Mouse (Mus musculus): ENCODE measurements around the gene Usp19. TPM values are rescaled to one million over a fixed set of nuclear protein-coding genes. Genes with fewer than 3 reads are reported as not detected.

The Usp19 gene
- polyA plus RNA-seq, 1 experiment, result 511 TPM

DNA sequence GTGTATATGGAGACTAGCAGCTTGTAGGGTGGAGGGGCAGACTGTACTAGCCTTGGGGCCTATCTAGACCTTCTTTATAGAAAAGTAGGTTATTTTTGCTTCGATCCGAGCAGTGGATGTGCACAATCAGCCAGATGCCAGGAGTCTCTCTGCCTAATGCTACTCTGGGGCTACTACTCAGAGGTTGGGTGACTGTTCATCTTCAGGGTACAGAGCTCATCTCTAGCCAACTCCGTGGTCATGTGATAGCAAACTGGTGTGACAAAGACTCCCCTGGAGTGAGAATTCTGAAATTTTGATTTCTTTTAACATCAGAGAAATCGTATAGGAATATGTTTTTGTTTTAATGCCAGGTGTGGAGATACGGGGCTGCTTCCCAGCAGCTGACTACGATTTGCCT, 37.5 kb upstream of the Usp19 start:
- Histone ChIP-seq H3K4me3 (ENCODE audit: insufficient read depth, low read depth, low read length) (peak overlapping the region; percentile 70), H3K27ac (ENCODE audit: insufficient read depth, low read depth, low read length) (peak overlapping the region; percentile 93), H3K4me1 (ENCODE audit: control insufficient read depth, insufficient read depth, low read length) (peaks cover 38% of the 10 kb centered on the region)
- whole genome bisulfite sequencing, result 15% methylated on average over 6 of the region's 6 CpGs
- TF ChIP-seq CTCF (IDR thresholded peaks at IDR 0.05; ENCODE audit: insufficient read depth, low read depth, low read length), result no peak; the same call in 1 of the 2 replicates

- WGBS, result 15% methylated on average over 4 of the region's 4 CpGs
- Histone ChIP-seq H3K4me1 (ENCODE audit: control insufficient read depth, insufficient read depth, low read length) (peaks cover 34% of the 10 kb centered on the region), H3K4me3 (ENCODE audit: insufficient read depth, low read depth, low read length) (no peak overlapping the region), H3K27ac (ENCODE audit: insufficient read depth, low read depth, low read length) (peak overlapping the region; percentile 93)
- TF ChIP-seq CTCF (IDR thresholded peaks at IDR 0.05; ENCODE audit: insufficient read depth, low read depth, low read length) (no peak), POLR2A (IDR thresholded peaks at IDR 0.05; ENCODE audit: insufficient read depth, low read depth, low read length) (no peak)
Observed at GRCm38 (mm10) chr9:108453458-108453857, 36.9 kb upstream of the Usp19 start.

DNA sequence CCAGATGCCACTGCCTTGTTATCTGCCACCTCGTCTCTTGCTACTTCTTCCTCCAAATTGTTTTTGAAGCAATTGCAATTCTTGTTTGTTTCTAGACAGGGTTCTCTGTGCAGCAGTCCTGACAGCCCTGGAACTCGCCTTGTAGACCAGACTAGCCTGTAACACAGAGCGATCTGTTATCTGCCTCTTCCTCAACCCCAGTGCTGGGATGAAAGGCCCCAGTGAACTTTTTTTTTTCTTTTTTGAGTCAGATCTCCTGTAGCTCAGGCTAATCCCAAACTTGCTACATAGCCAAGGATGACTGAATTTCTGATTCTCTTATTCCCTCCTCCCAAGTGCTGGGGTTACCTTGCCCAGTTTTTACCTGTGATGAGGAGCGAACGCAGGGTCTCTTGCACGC, 36.0 kb upstream of the Usp19 start:
- Histone ChIP-seq H3K4me1 (ENCODE audit: control insufficient read depth, insufficient read depth, low read length) (peaks cover 24% of the 10 kb centered on the region), H3K27ac (ENCODE audit: insufficient read depth, low read depth, low read length) (0 out of 2 replicates have a peak overlapping the region, but pooled peaks have one; percentile 93), H3K4me3 (ENCODE audit: insufficient read depth, low read depth, low read length) (no peak overlapping the region)
- TF ChIP-seq CTCF (IDR thresholded peaks at IDR 0.05; ENCODE audit: insufficient read depth, low read depth, low read length), result no peak
- TF ChIP-seq POLR2A (IDR thresholded peaks at IDR 0.05; ENCODE audit: insufficient read depth, low read depth, low read length), result no peak
- WGBS, result 87% methylated on average over 6 of the region's 6 CpGs

DNA sequence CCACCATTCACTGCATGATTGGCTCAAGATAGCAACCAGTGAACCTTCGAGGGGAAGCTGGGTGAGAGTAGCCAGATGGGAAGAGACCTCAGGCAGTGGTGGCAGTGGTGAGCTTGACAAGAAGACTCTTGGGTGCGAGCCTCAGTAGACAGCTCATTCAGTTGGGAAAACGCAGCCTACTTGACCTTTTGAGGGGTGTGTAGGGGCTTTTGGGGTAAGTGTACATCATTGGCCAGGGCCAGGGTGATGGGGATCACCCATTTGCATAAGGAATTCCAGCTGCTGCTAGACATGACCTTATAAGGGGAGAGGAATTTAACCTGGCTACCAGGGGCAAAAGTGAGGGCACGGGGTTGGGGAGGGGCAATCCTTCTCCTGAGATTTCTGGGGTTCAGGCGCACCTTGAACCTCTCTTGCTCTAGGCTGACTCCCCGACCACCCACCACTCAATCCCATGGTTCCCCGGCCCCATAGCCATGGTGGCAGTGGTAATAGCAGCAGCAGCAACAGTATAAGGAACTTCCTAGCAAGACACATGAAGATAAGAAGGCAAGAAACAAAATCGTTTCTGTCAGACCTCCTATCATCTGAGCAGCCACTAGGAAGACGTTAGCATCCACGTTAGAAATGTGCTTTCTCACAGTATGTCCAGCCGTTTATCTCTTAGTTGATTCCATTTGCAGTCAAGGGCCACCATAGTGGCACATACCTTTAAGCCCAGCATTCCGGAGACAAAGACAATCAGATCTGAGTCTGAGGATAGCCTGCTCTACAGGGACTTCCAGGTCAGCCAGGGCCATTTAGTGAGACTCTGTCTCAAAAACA, 34.4 kb upstream of the Usp19 start:
- no peak overlapping the region for H3K4me3 ChIP-seq (ENCODE audit: insufficient read depth, low read depth, low read length)
- WGBS, result 86% methylated on average over 12 of the region's 12 CpGs
- peaks cover 9% of the 10 kb centered on the region for H3K4me1 ChIP-seq (ENCODE audit: control insufficient read depth, insufficient read depth, low read length)
- H3K27ac ChIP-seq (ENCODE audit: insufficient read depth, low read depth, low read length), result no peak overlapping the region
- TF ChIP-seq POLR2A (IDR thresholded peaks at IDR 0.05; ENCODE audit: insufficient read depth, low read depth, low read length) (no peak), CTCF (IDR thresholded peaks at IDR 0.05; ENCODE audit: insufficient read depth, low read depth, low read length) (no peak)

DNA sequence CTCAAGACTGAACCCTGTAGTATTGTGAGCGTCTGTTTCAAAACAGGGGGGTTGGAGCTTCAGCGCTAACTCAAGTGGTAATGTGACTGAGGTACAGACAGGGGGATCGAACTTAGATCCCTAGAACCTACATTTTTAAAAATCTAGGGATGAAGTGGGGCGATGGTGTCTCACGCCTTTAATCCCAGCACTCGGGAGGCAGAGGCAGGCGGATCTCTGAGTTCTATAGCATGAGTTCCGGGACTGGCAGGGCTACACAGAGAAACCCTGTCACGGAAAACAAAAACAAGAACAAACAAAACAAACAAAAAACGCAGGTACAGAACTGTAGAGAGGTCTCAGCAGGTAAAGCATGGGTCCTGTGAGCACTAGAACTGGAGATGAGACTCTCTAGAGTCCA, 33.4 kb upstream of the Usp19 start:
- TF ChIP-seq POLR2A (IDR thresholded peaks at IDR 0.05; ENCODE audit: insufficient read depth, low read depth, low read length), result no peak
- TF ChIP-seq CTCF (IDR thresholded peaks at IDR 0.05; ENCODE audit: insufficient read depth, low read depth, low read length), result no peak
- 92% methylated on average over 10 of the region's 10 CpGs for WGBS
- Histone ChIP-seq H3K4me3 (ENCODE audit: insufficient read depth, low read depth, low read length) (no peak overlapping the region), H3K4me1 (ENCODE audit: control insufficient read depth, insufficient read depth, low read length) (peaks cover 10% of the 10 kb centered on the region), H3K27ac (ENCODE audit: insufficient read depth, low read depth, low read length) (no peak overlapping the region)

- 97% methylated on average over 1 of the region's 1 CpGs for WGBS
Observed at GRCm38 (mm10) chr9:108459939-108460318, 30.5 kb upstream of the Usp19 start.

DNA sequence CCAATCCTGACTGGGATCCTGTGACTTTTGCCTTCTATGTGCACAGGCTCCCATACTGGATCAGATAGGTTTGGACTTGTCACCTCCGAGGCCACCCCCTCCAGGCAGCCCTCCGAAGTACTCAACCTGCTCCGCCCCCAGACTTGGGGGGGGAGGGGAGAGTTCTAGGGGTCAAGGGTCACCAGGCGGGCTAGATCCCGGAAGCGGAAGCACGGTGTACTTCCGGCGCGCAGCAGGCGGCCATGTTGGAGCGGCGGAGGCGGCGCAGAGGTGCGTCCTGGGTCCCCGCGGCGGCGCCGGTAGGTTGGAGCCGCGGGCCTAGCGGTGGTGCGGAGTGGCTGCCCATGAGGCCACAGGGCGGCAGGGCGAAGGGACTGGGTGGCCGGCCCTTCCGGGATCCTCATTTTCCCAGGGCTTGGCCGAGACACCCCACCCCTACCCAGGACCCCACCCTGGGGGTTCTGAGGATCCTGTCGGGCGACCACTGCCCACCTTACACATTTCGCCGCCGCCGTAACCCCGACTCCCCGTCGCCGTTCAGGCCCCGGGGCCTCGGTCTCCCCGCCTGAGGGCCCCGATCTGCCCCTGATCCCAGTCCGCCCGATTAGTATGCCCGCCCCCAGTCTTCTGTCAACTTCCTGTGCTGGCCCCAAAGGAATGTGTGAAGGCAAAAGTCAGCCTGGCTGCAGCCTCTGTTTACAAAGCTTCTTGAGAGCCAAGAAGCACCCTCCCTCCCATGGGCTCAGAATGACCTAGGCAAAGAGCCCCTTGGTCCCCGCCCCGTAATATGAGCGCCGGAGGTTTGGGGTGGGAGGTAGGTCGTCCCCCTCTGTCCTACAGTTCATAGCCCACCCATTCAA, 29.9 kb upstream of the Usp19 start, which contains the start of gene Ccdc71:
TSS of gene Ccdc71 (plus strand) at position 209 of the 860 bp plus-strand sequence.
- WGBS, result 1% methylated on average over 52 of the region's 52 CpGs
- Histone ChIP-seq H3K27ac (ENCODE audit: insufficient read depth, low read depth, low read length) (no peak within 1 kb of the TSS), H3K4me3 (ENCODE audit: insufficient read depth, low read depth, low read length) (peak within 1 kb of the TSS; percentile 84), H3K4me1 (ENCODE audit: control insufficient read depth, insufficient read depth, low read length) (peaks cover 11% of the 10 kb centered on the region)
- TF ChIP-seq CTCF (IDR thresholded peaks at IDR 0.05; ENCODE audit: insufficient read depth, low read depth, low read length) (no peak), POLR2A (IDR thresholded peaks at IDR 0.05; ENCODE audit: insufficient read depth, low read depth, low read length) (peak; percentile 37; the same call in 1 of the 2 replicates)

More at GRCm38 (mm10) chr9:108459939-108460318, 30.5 kb upstream of the Usp19 start:
- no peak overlapping the region for H3K27ac ChIP-seq (ENCODE audit: insufficient read depth, low read depth, low read length)
- peaks cover 11% of the 10 kb centered on the region for H3K4me1 ChIP-seq (ENCODE audit: control insufficient read depth, insufficient read depth, low read length)
- peak overlapping the region; percentile 84 for H3K4me3 ChIP-seq (ENCODE audit: insufficient read depth, low read depth, low read length)
- TF ChIP-seq POLR2A (IDR thresholded peaks at IDR 0.05; ENCODE audit: insufficient read depth, low read depth, low read length), result no peak

DNA sequence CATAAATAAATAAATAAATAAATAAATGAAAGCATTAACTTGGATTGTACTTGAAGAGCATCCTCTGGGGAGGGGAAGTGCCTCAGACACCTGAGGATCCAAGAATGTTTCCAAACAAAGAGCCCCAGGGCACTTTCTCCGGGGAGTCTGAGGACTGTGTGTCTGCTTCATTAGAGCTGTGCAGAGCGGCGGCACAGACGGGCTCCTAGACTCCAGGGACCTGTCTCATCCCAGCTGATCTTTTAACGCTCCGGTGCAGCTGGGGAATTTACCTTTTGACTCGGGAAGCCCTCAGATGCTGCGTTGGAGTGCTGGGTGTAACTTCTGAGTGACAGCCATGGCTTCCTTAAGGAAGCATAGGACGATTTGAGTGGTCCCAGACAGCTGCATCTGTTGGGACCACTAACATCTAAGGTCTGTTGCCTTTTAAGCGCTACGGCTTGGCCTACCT, 29.2 kb upstream of the Usp19 start, which contains the start of gene Klhdc8b:
TSS of gene Klhdc8b (minus strand) at position 401 of the 451 bp plus-strand sequence.
- 20% methylated on average over 11 of the region's 11 CpGs for WGBS
- H3K27ac ChIP-seq (ENCODE audit: insufficient read depth, low read depth, low read length), result no peak within 1 kb of the TSS
- no peak for TF ChIP-seq POLR2A (IDR thresholded peaks at IDR 0.05; ENCODE audit: insufficient read depth, low read depth, low read length)
- TF ChIP-seq CTCF (IDR thresholded peaks at IDR 0.05; ENCODE audit: insufficient read depth, low read depth, low read length), result no peak
- H3K4me1 ChIP-seq (ENCODE audit: control insufficient read depth, insufficient read depth, low read length), result peaks cover 11% of the 10 kb centered on the region
- peak within 1 kb of the TSS; percentile 84 for H3K4me3 ChIP-seq (ENCODE audit: insufficient read depth, low read depth, low read length)

DNA sequence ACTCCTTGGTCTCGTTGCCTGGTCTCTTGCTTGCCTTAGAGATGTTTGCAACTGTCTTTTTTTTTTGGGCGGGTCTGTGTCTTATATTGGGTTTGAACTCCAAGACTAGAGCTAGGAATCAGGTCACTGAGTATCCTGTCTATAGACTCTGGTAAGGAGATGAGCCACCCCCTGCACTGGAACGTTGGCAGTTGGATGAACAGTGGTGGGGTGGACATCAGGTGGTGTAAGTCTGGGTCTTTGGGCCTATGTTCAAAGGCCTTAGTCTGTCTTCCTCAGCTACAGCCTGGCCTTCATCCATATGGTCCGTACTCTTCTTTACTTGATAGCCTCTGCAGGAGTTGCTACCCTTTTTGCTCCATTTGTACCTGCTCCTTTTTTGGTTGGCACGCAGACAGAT, 28.7 kb upstream of the Usp19 start:
- Histone ChIP-seq H3K4me3 (ENCODE audit: insufficient read depth, low read depth, low read length) (peak overlapping the region; percentile 84), H3K4me1 (ENCODE audit: control insufficient read depth, insufficient read depth, low read length) (peaks cover 11% of the 10 kb centered on the region), H3K27ac (ENCODE audit: insufficient read depth, low read depth, low read length) (no peak overlapping the region)
- TF ChIP-seq POLR2A (IDR thresholded peaks at IDR 0.05; ENCODE audit: insufficient read depth, low read depth, low read length) (no peak), CTCF (IDR thresholded peaks at IDR 0.05; ENCODE audit: insufficient read depth, low read depth, low read length) (no peak)
- 79% methylated on average over 5 of the region's 5 CpGs for whole genome bisulfite sequencing
